Comparison of ENCODE assay signal across 9 mouse cellular contexts in the genomic region with DNA sequence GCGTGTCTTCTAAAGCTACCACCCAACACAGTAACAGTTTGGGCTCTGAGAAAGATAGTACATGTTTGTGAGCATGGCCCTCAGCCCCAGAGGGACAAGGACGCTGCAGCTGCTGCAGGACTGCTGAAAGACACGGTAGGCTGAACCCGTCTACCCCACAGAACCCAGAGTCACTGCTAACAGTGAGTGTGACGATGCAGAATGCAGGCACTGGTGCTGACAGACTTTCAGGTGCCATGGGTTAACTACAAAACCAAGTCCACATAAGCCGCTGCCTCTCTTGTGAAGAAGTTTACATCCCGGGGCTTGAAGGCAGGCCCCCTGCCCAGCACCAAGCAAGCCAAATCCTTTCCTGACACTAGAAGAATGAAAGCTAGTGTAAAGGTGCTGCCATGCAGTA. TPM values are rescaled to one million over a fixed set of nuclear protein-coding genes. Genes with fewer than 3 reads are reported as not detected.
A peak's percentile ranks its signal among the peaks of the same experiment; 100 is the strongest.
DNase-seq lines count a peak whose midpoint lies in the region; ATAC-seq lines count a peak whose summit lies in the region.
"Had no signal": no experiment of that assay in that cellular context is flagged by ENCODE, and none has a peak within 500 bp of the region (broad histone marks: within the 10 kb centered on the region; RNA-seq: fewer than 3 reads in every experiment).

No protein-coding gene starts in this region.

- ATAC-seq in forebrain, embryonic 15.5 days (replicated peaks): no peak
- no peak for ATAC-seq in forebrain, embryonic 11.5 days (replicated peaks; ENCODE audit: low FRiP score)
- ATAC-seq in limb, embryonic 12.5 days (ENCODE audit: insufficient number of reproducible peaks, insufficient read depth, low FRiP score, low TSS enrichment, low read depth): no peak
- no peak for ATAC-seq in hindbrain, embryonic 12.5 days (ENCODE audit: low FRiP score)
- ATAC-seq in midbrain, embryonic 12.5 days (ENCODE audit: low FRiP score, low read depth): no peak
- no peak for ATAC-seq in megakaryocyte-erythroid progenitor cell, adult 5-6 weeks (replicated peaks; ENCODE audit: low FRiP score, low TSS enrichment, poor library complexity, severe bottlenecking)
- ATAC-seq: Patski had no signal

- H3K36me3 ChIP-seq in forebrain, embryonic 15.5 days: peaks cover 24% of the 10 kb centered on the region
- peaks cover 16% of the 10 kb centered on the region; the same call in 1 of the 2 replicates for H3K36me3 ChIP-seq in forebrain, embryonic 11.5 days (ENCODE audit: control insufficient read depth, insufficient read depth, low read length)
- peaks cover 53% of the 10 kb centered on the region for H3K36me3 ChIP-seq in limb, embryonic 12.5 days
- peaks cover 60% of the 10 kb centered on the region for H3K36me3 ChIP-seq in limb, embryonic 10.5 days
- peaks cover 39% of the 10 kb centered on the region for H3K36me3 ChIP-seq in hindbrain, embryonic 12.5 days
- peaks cover 35% of the 10 kb centered on the region for H3K36me3 ChIP-seq in midbrain, embryonic 12.5 days

- H3K27ac ChIP-seq in forebrain, embryonic 15.5 days (replicated peaks): no peak overlapping the region
- H3K27ac ChIP-seq in forebrain, embryonic 11.5 days (ENCODE audit: low read depth, low read length): no peak overlapping the region
- H3K27ac ChIP-seq in limb, embryonic 12.5 days: 0 out of 2 replicates have a peak overlapping the region, but pooled peaks have one; percentile 1
- no peak overlapping the region for H3K27ac ChIP-seq in limb, embryonic 10.5 days
- no peak overlapping the region for H3K27ac ChIP-seq in hindbrain, embryonic 12.5 days
- no peak overlapping the region for H3K27ac ChIP-seq in midbrain, embryonic 12.5 days (replicated peaks)

- no peak overlapping the region for H3K9ac ChIP-seq in forebrain, embryonic 15.5 days (replicated peaks)
- H3K9ac ChIP-seq in forebrain, embryonic 11.5 days (ENCODE audit: low read length): no peak overlapping the region
- peak overlapping the region; percentile 27; the same call in 1 of the 2 replicates for H3K9ac ChIP-seq in limb, embryonic 12.5 days (replicated peaks)
- peak overlapping the region; percentile 76 for H3K9ac ChIP-seq in hindbrain, embryonic 12.5 days
- H3K9ac ChIP-seq in midbrain, embryonic 12.5 days (replicated peaks): peak overlapping the region; percentile 92; the same call in 1 of the 2 replicates

- no peaks in the 10 kb centered on the region for H3K27me3 ChIP-seq in forebrain, embryonic 15.5 days
- H3K27me3 ChIP-seq in forebrain, embryonic 11.5 days (ENCODE audit: control insufficient read depth, insufficient read depth, low read length): no peaks in the 10 kb centered on the region
- H3K27me3 ChIP-seq in limb, embryonic 12.5 days: no peaks in the 10 kb centered on the region
- no peaks in the 10 kb centered on the region for H3K27me3 ChIP-seq in limb, embryonic 10.5 days (ENCODE audit: low read depth, poor library complexity, severe bottlenecking)
- H3K27me3 ChIP-seq in hindbrain, embryonic 12.5 days: no peaks in the 10 kb centered on the region
- no peaks in the 10 kb centered on the region for H3K27me3 ChIP-seq in midbrain, embryonic 12.5 days
- H3K27me3 ChIP-seq: Patski had no signal

- 86% methylated on average over 7 of the region's 7 CpGs for WGBS in forebrain, embryonic 15.5 days
- 89% methylated on average over 7 of the region's 7 CpGs for WGBS in forebrain, embryonic 11.5 days
- WGBS in limb, embryonic 12.5 days: 88% methylated on average over 7 of the region's 7 CpGs
- 90% methylated on average over 7 of the region's 7 CpGs for WGBS in limb, embryonic 10.5 days
- WGBS in hindbrain, embryonic 12.5 days: 81% methylated on average over 7 of the region's 7 CpGs
- 80% methylated on average over 7 of the region's 7 CpGs for WGBS in midbrain, embryonic 12.5 days

- H3K4me2 ChIP-seq in forebrain, embryonic 15.5 days (replicated peaks): peak overlapping the region; percentile 78; the same call in 1 of the 2 replicates
- no peak overlapping the region for H3K4me2 ChIP-seq in forebrain, embryonic 11.5 days (ENCODE audit: low read depth, low read length, severe bottlenecking)
- no peak overlapping the region for H3K4me2 ChIP-seq in limb, embryonic 12.5 days
- peak overlapping the region; percentile 77 for H3K4me2 ChIP-seq in hindbrain, embryonic 12.5 days (replicated peaks)
- peak overlapping the region; percentile 4; the same call in 1 of the 2 replicates for H3K4me2 ChIP-seq in midbrain, embryonic 12.5 days (replicated peaks)

- DNase-seq in forebrain, embryonic 11.5 days (ENCODE audit: low spot score): no peak
- no peak for DNase-seq in limb, embryonic 10.5 days (ENCODE audit: low spot score)
- DNase-seq in B cell, adult 2 months: no peak

- no peak overlapping the region for H3K4me3 ChIP-seq in forebrain, embryonic 15.5 days
- no peak overlapping the region for H3K4me3 ChIP-seq in forebrain, embryonic 11.5 days (ENCODE audit: low read depth, low read length)
- H3K4me3 ChIP-seq in limb, embryonic 12.5 days (replicated peaks): no peak overlapping the region
- H3K4me3 ChIP-seq in limb, embryonic 10.5 days: no peak overlapping the region
- no peak overlapping the region for H3K4me3 ChIP-seq in hindbrain, embryonic 12.5 days
- peak overlapping the region; percentile 3; the same call in 1 of the 2 replicates for H3K4me3 ChIP-seq in midbrain, embryonic 12.5 days

- H3K9me3 ChIP-seq in forebrain, embryonic 15.5 days: no peaks in the 10 kb centered on the region
- no peaks in the 10 kb centered on the region for H3K9me3 ChIP-seq in forebrain, embryonic 11.5 days (ENCODE audit: control insufficient read depth, low read length)
- no peaks in the 10 kb centered on the region for H3K9me3 ChIP-seq in limb, embryonic 12.5 days
- no peaks in the 10 kb centered on the region for H3K9me3 ChIP-seq in limb, embryonic 10.5 days (replicated peaks)
- H3K9me3 ChIP-seq in hindbrain, embryonic 12.5 days (replicated peaks): no peaks in the 10 kb centered on the region
- H3K9me3 ChIP-seq in midbrain, embryonic 12.5 days: no peaks in the 10 kb centered on the region

- peaks cover 42% of the 10 kb centered on the region for H3K4me1 ChIP-seq in forebrain, embryonic 15.5 days
- peaks cover 7% of the 10 kb centered on the region for H3K4me1 ChIP-seq in forebrain, embryonic 11.5 days (replicated peaks; ENCODE audit: control insufficient read depth, insufficient read depth, low read length)
- peaks cover 31% of the 10 kb centered on the region for H3K4me1 ChIP-seq in limb, embryonic 12.5 days (replicated peaks)
- peaks cover 26% of the 10 kb centered on the region for H3K4me1 ChIP-seq in limb, embryonic 10.5 days
- peaks cover 37% of the 10 kb centered on the region for H3K4me1 ChIP-seq in hindbrain, embryonic 12.5 days
- peaks cover 41% of the 10 kb centered on the region for H3K4me1 ChIP-seq in midbrain, embryonic 12.5 days

RNA-seq across cellular contexts. Expression of gene Ctbp1, which starts 2.6 kb away (rescaled TPM):
- polyA plus RNA-seq in forebrain, embryonic 15.5 days (2015; fragmentation: Nextera tagmentation; extraction: Ambion mirVana): 534 and 562 TPM in 2 replicates
- polyA plus RNA-seq in forebrain, embryonic 11.5 days (2014; fragmentation: Nextera tagmentation; extraction: Ambion mirVana): 560 and 627 TPM in 2 replicates
- 427 and 439 TPM in 2 replicates for polyA plus RNA-seq in limb, embryonic 12.5 days (2016; fragmentation: Nextera tagmentation; extraction: Ambion mirVana)
- 440 and 473 TPM in 2 replicates for polyA plus RNA-seq in limb, embryonic 10.5 days (2016; fragmentation: Nextera tagmentation; extraction: Ambion mirVana)
- polyA plus RNA-seq in hindbrain, embryonic 12.5 days (2016; fragmentation: Nextera tagmentation; extraction: Ambion mirVana): 508 and 530 TPM in 2 replicates
- polyA plus RNA-seq in midbrain, embryonic 12.5 days (2016; fragmentation: Nextera tagmentation; extraction: Ambion mirVana): 570 and 571 TPM in 2 replicates
- 208 and 216 TPM in 2 replicates for total RNA-seq in megakaryocyte-erythroid progenitor cell, adult 5-6 weeks (2014; fragmentation: Nextera tagmentation)
- total RNA-seq in megakaryocyte-erythroid progenitor cell, adult 5-6 weeks (2017): 136 and 192 TPM in 2 replicates

RNA-seq across cellular contexts. Expression of gene Spon2, which starts 53.9 kb away (rescaled TPM):
- polyA plus RNA-seq in forebrain, embryonic 15.5 days (2015; fragmentation: Nextera tagmentation; extraction: Ambion mirVana): 3.1 TPM in 2 replicates
- polyA plus RNA-seq in forebrain, embryonic 11.5 days (2014; fragmentation: Nextera tagmentation; extraction: Ambion mirVana): 2.3 and 5.2 TPM in 2 replicates
- 1.4 and 2.4 TPM in 2 replicates for polyA plus RNA-seq in limb, embryonic 12.5 days (2016; fragmentation: Nextera tagmentation; extraction: Ambion mirVana)
- polyA plus RNA-seq in limb, embryonic 10.5 days (2016; fragmentation: Nextera tagmentation; extraction: Ambion mirVana): 2.8 TPM in 2 replicates
- 3.3 and 3.7 TPM in 2 replicates for polyA plus RNA-seq in hindbrain, embryonic 12.5 days (2016; fragmentation: Nextera tagmentation; extraction: Ambion mirVana)
- 2.0 and 2.9 TPM in 2 replicates for polyA plus RNA-seq in midbrain, embryonic 12.5 days (2016; fragmentation: Nextera tagmentation; extraction: Ambion mirVana)
- 23.4 and 35.0 TPM in 2 replicates for total RNA-seq in megakaryocyte-erythroid progenitor cell, adult 5-6 weeks (2014; fragmentation: Nextera tagmentation)
- 14.8 and 15.1 TPM in 2 replicates for total RNA-seq in megakaryocyte-erythroid progenitor cell, adult 5-6 weeks (2017)

Comparison
In these comparisons a context has a peak if more than half of its experiments do, and no peak if none do; other contexts are left out.
1. H3K4me2 ChIP-seq: peak in forebrain, embryonic 15.5 days (single experiment), hindbrain, embryonic 12.5 days (single experiment) and midbrain, embryonic 12.5 days (single experiment); none in forebrain, embryonic 11.5 days (single experiment) and limb, embryonic 12.5 days (single experiment).
2. H3K9ac ChIP-seq: peak in limb, embryonic 12.5 days (single experiment), hindbrain, embryonic 12.5 days (single experiment) and midbrain, embryonic 12.5 days (single experiment); none in forebrain, embryonic 15.5 days (single experiment) and forebrain, embryonic 11.5 days (single experiment).